Mouse (Mus musculus) liver, adult 2 months (tissue): ENCODE results near the gene Grtp1. TPM values are rescaled to one million over a fixed set of nuclear protein-coding genes. Genes with fewer than 3 reads are reported as not detected.

ENCODE experiments used
- DNase-seq: peaks from one replicate; pipeline ENCODE4 v3.0.0-alpha.2; 2011; ENCODE audit warnings: low read depth, low spot score; ENCODE audit errors: extremely low read depth
- H3K27ac ChIP-seq: fragments of 200-500 bp; replicated peaks from 2 replicates; pipeline ENCODE4 v1.5.1; 2012; ENCODE audit warnings: low read depth, mild to moderate bottlenecking, control low read depth, inconsistent platforms, low read length; ENCODE audit not compliant: insufficient read depth
- H3K27me3 ChIP-seq: fragments of 200-500 bp; 2 replicates; pipeline ENCODE4 v1.6.1; 2012; ENCODE audit warnings: mild to moderate bottlenecking, moderate library complexity, low read length, inconsistent platforms; ENCODE audit not compliant: control insufficient read depth, insufficient read depth
- H3K36me3 ChIP-seq: fragments of 200-500 bp; 2 replicates; pipeline ENCODE4 v1.6.1; 2012; ENCODE audit warnings: low read length, inconsistent platforms; ENCODE audit not compliant: control insufficient read depth, insufficient read depth
- H3K4me1 ChIP-seq: fragments of 200-500 bp; 2 replicates; pipeline ENCODE4 v1.6.1; 2011; ENCODE audit warnings: low read length; ENCODE audit not compliant: control insufficient read depth, insufficient read depth
- H3K4me3 ChIP-seq: fragments of 200-500 bp; 2 replicates; pipeline ENCODE4 v1.5.1; 2011; ENCODE audit warnings: low read depth, mild to moderate bottlenecking, control low read depth, low read length, moderate library complexity; ENCODE audit not compliant: insufficient read depth
- H3K79me2 ChIP-seq: fragments of 200-500 bp; 2 replicates; pipeline ENCODE4 v1.6.1; 2012; ENCODE audit warnings: inconsistent platforms, mild to moderate bottlenecking, low read length, moderate library complexity; ENCODE audit not compliant: control insufficient read depth, insufficient read depth
- H3K9ac ChIP-seq: fragments of 200-500 bp; 2 replicates; pipeline ENCODE4 v1.6.1; 2012; ENCODE audit warnings: low read depth, mild to moderate bottlenecking, control low read depth, inconsistent platforms, low read length
- CTCF ChIP-seq: fragments of 200-500 bp; IDR thresholded peaks from 2 replicates; pipeline ENCODE4 v1.5.1; 2011; ENCODE audit warnings: low read depth, low read length, control low read depth
- POLR2A ChIP-seq: fragments of 200-500 bp; IDR thresholded peaks from 2 replicates; pipeline ENCODE4 v1.6.1; 2011; ENCODE audit warnings: low read length, control low read depth; ENCODE audit not compliant: insufficient read depth; ENCODE audit errors: extremely low read depth
- WGBS: fragments of 180-500 bp; shearing (Covaris S2); methylation state at CpG from one replicate; pipeline ENCODE4 v1.1.7; 2018; 5-methylcytosine and 5-hydroxymethylcytosine counted together
- polyA plus RNA-seq: library from polyadenylated mRNA; depleted of rRNA; stranded (reverse); fragments of >200 nt; gene quantifications from 2 replicates; pipeline ENCODE4 v1.2.3, GENCODE M21; 2012
- total RNA-seq: library from RNA; depleted of rRNA; stranded (reverse); fragments of >200 nt; gene quantifications from 2 replicates; pipeline ENCODE4 v1.2.3, GENCODE M21; 2014

The Grtp1 gene
- total and polyA plus RNA-seq, 2 experiments, result 25.5 to 30.3 TPM

DNA sequence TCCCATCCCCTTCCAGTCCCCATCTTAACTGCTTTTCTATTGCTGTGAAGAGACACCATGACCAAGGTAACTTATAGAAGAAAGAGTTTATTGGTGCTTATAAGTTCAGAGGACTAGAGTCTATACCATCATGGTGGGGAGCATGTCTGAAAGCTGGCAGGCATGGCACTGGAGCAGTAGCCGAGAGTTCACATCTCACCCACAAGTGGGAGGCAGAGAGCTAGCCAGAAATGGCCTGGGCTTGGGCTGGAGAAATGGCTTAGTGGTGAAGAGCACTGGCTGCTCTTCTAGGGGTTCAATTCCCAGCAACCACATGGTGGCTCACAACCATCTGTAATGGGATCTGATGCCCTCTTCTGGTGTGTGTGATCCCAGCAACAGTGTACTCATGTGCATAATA lies 3.1 kb upstream of the Grtp1 start:
- Histone ChIP-seq H3K27me3 (no peaks in the 10 kb centered on the region), H3K36me3 (no peaks in the 10 kb centered on the region; the same call in 1 of the 2 replicates), H3K9ac (no peak overlapping the region), H3K4me3 (no peak overlapping the region), H3K4me1 (peaks cover 4% of the 10 kb centered on the region; the same call in 1 of the 2 replicates), H3K27ac (no peak overlapping the region), H3K79me2 (peaks cover 7% of the 10 kb centered on the region; the same call in 1 of the 2 replicates)
- 80% methylated on average over 1 of the region's 1 CpGs for WGBS
- no peak for DNase-seq
- no peak for TF ChIP-seq POLR2A
- no peak for TF ChIP-seq CTCF

DNA sequence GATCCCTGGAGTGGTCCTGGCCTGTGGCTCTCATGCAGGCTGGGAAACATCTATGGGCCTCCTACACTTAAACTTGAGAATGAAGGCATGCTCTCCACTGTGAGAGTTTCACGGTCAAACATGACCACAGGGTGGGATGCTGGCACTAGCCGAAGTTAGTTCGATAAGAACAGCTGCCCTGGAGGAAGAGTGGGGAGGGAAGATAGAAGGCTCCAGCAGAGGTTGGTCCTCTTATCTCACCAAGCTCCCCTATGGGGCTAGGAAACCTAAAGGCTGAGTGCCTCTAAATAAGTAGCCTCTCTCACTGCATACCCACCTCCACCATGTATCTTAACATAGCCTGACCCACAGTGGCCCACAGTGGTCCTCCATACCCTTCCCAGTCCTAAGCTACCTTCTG lies 2.4 kb upstream of the Grtp1 start:
- Histone ChIP-seq H3K9ac (no peak overlapping the region), H3K79me2 (peaks cover 7% of the 10 kb centered on the region; the same call in 1 of the 2 replicates), H3K4me3 (no peak overlapping the region), H3K4me1 (peaks cover 4% of the 10 kb centered on the region; the same call in 1 of the 2 replicates), H3K27ac (peak overlapping the region; percentile 26; the same call in 1 of the 2 replicates), H3K36me3 (no peaks in the 10 kb centered on the region; the same call in 1 of the 2 replicates), H3K27me3 (no peaks in the 10 kb centered on the region)
- TF ChIP-seq POLR2A (no peak), CTCF (no peak)
- 91% methylated on average over 3 of the region's 3 CpGs for WGBS
- no peak for DNase-seq

DNA sequence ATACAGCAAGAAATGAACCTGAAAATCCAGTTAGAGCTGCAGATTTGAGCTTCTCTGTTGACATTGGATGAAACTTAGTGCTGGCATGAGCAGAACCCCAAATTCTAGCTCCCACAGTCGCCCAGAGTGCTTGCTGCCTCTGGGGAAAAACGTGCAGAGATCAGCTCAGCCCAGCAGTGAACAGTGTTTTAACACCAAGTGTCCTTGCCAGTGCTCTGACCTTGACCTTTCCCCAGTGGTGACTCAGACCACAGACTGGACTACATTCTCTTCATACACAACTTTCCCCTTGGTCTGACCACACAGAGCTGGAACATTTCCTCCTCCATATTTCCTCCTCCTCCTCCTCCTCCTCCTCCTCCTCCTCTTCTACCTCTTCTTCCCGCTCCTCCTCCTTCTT lies 1.6 kb upstream of the Grtp1 start:
- Histone ChIP-seq H3K4me1 (peaks cover 4% of the 10 kb centered on the region; the same call in 1 of the 2 replicates), H3K79me2 (peaks cover 7% of the 10 kb centered on the region; the same call in 1 of the 2 replicates), H3K27ac (peak overlapping the region; percentile 28), H3K27me3 (no peaks in the 10 kb centered on the region), H3K9ac (peak overlapping the region; percentile 60; the same call in 1 of the 2 replicates), H3K4me3 (peak overlapping the region; percentile 87), H3K36me3 (no peaks in the 10 kb centered on the region; the same call in 1 of the 2 replicates)
- 24% methylated on average over 3 of the region's 3 CpGs for WGBS
- peak; percentile 69 for DNase-seq
- no peak for TF ChIP-seq POLR2A

DNA sequence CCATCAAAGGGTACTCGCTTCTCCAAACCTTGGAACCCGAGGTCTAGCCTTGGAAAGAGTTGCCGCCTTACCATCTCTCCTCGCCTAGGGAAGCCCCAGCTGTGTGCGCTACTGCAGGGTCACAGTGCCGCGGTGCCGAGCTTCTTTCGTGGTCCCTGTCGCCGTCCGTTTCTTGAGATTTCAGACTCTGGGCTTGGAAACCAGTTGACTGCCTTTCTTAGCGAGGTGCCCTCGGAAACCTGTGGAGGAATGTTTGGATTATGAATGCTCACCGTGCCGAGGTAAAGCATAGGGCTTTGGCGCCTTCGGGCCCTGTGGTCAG lies 554 bp upstream of the Grtp1 start:
- Histone ChIP-seq H3K36me3 (no peaks in the 10 kb centered on the region; the same call in 1 of the 2 replicates), H3K79me2 (peaks cover 7% of the 10 kb centered on the region; the same call in 1 of the 2 replicates), H3K27me3 (no peaks in the 10 kb centered on the region), H3K4me1 (peaks cover 4% of the 10 kb centered on the region; the same call in 1 of the 2 replicates), H3K4me3 (peak overlapping the region; percentile 87), H3K9ac (peak overlapping the region; percentile 92), H3K27ac (peak overlapping the region; percentile 99)
- no peak for DNase-seq
- TF ChIP-seq POLR2A, result no peak
- under 1% methylated on average over 18 of the region's 18 CpGs for WGBS

DNA sequence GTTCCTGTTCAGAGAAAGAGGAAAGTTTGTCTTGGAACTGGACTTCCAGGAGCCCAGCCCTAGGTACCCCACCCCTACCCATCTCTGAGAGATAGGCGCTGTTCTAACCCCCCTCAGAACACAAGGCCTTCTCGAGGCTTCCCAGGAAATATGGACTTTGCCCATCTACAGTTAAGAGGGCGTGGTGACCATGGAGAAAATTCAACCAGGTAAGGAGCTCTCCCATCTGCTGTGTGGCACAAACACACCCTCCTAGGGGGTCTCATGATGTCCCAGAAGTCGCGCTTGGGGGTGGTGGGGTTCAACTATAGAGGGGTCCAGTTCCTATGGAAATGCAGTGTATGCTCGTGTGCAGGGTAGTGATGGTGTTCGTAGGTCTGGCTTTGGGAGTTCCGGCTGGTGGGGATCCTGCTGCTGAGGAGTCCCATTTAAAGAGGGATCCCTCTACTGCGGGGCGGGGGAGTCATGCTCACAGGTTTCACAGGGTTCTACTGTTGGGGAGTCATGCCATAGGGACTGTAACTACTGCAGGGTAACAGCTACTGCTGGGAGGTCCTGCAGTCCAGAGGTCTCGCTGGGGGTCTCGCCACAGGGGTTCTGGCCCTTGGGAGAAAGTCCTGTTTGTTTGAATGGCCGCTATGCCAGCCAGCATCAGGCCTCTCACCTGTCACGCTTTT lies 897 bp downstream of the Grtp1 start:
- DNase-seq, result peak; percentile 66
- Histone ChIP-seq H3K9ac (peak overlapping the region; percentile 87; the same call in 1 of the 2 replicates), H3K27me3 (no peaks in the 10 kb centered on the region), H3K27ac (no peak overlapping the region), H3K4me3 (peak overlapping the region; percentile 87), H3K79me2 (peaks cover 7% of the 10 kb centered on the region; the same call in 1 of the 2 replicates), H3K4me1 (peaks cover 4% of the 10 kb centered on the region; the same call in 1 of the 2 replicates), H3K36me3 (no peaks in the 10 kb centered on the region; the same call in 1 of the 2 replicates)
- TF ChIP-seq CTCF, result no peak
- 26% methylated on average over 14 of the region's 14 CpGs for WGBS

DNA sequence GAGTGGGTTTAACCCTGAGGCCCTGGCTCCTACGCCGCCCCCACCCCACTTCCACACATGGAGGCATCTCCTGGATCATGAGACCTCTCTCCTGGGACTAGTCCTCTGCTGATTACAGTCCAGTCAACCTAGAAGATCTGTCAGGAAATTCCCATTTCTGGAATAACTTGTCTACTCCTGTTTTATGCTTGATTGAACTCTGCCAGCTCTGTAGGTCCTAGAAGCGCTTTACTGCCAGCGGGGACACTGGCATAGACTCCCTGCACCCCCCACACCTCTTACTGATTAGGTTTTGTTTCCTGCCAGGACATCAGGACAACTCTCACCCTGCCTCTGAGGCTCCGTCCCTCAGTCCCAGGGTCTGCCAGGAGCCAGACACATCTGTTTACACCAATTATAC lies 2.9 kb downstream of the Grtp1 start:
- DNase-seq, result no peak
- Histone ChIP-seq H3K36me3 (no peaks in the 10 kb centered on the region; the same call in 1 of the 2 replicates), H3K4me1 (peaks cover 4% of the 10 kb centered on the region; the same call in 1 of the 2 replicates), H3K9ac (no peak overlapping the region), H3K79me2 (peaks cover 7% of the 10 kb centered on the region; the same call in 1 of the 2 replicates), H3K27ac (no peak overlapping the region), H3K27me3 (no peaks in the 10 kb centered on the region), H3K4me3 (no peak overlapping the region)
- 95% methylated on average over 5 of the region's 5 CpGs for WGBS
- TF ChIP-seq CTCF, result no peak
- TF ChIP-seq POLR2A, result no peak
